Mouse (Mus musculus): ENCODE measurements around the gene Car1. TPM values are rescaled to one million over a fixed set of nuclear protein-coding genes. Genes with fewer than 3 reads are reported as not detected.

The Car1 gene
- polyA plus RNA-seq (2021; fragmentation: Nextera tagmentation), result 0.20 TPM in 1 of 2 replicates, not detected in the other
- long read RNA-seq, experiment 1, result 0 reads
- long read RNA-seq, experiment 2, result 0 reads

GRCm38 (mm10) chr3:14808211-14808610, at the start of gene Car1:
TSS of gene Car1 (minus strand) at chr3:14808368.

Other genes starting within 250 kb of the Car1 start
- 252 and 306 TPM in 2 replicates for gene 1810022K09Rik, start 197.1 kb downstream of the Car1 start, polyA plus RNA-seq (2021; fragmentation: Nextera tagmentation)
- 0.88 and 1.3 TPM in 2 replicates for gene Car13, start 166.6 kb downstream of the Car1 start, polyA plus RNA-seq (2021; fragmentation: Nextera tagmentation)
- gene Car3, start 55.1 kb upstream of the Car1 start, polyA plus RNA-seq (2021; fragmentation: Nextera tagmentation), result 0.77 and 1.2 TPM in 2 replicates
- gene Car2, start 77.9 kb upstream of the Car1 start, polyA plus RNA-seq (2021; fragmentation: Nextera tagmentation), result 203 and 209 TPM in 2 replicates

All from layer of hippocampus, adult 6 months (tissue).